Mouse (Mus musculus): ENCODE measurements around the gene Aven. TPM values are rescaled to one million over a fixed set of nuclear protein-coding genes. Genes with fewer than 3 reads are reported as not detected.

Aven gene
- total RNA-seq, 2 experiments from 2014 or later = 9.7 to 9.9 TPM

DNA sequence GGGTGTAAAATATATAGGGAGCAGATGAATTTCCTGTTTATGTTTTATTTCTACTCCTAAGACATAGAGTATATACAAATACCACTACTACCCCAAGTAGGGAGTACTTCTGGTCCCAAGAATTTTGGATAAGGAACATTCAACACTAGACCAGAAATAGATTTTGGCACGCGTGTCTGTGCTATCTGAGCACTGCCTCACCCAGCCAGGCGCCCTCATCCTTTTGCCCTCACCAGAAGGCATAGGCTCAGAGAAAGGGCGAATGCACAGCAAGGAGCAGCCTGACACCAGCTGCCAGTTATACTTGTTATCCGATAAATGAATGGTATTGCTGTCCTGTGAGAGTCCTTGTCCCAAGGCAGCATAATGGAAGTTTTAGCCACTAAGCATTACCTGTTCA, 144.4 kb downstream of the Aven start:
- no peak for DNase-seq (ENCODE audit: low spot score in 2 of 2)

- no peak for DNase-seq (ENCODE audit: low spot score in 2 of 2)
Observed at GRCm38 (mm10) chr2:112653836-112654235, 161.1 kb downstream of the Aven start.

DNA sequence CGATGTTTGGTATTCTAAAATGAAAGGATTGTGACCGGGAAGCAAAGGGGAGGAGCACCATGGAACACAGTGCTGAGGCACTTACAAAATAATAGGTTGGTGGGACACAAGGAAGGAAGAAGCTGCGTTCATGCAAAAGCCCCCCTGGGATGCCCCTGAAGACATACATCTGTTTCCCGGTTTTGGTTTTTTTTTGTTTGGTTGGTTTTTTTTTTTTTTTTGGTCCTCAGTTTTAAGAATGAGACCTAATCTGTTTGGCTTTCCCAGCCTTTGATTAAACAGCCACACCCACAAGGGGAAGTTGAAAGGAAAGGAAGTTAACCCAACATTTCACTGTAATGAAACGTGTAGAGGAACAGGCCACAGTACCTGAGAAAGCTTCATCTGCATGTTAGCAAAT, 163.4 kb downstream of the Aven start:
- no peak for DNase-seq (ENCODE audit: low spot score in 2 of 2)

- DNase-seq (ENCODE audit: low spot score in 2 of 2) = no peak
Observed at GRCm38 (mm10) chr2:112669461-112669860, 176.7 kb downstream of the Aven start.

DNA sequence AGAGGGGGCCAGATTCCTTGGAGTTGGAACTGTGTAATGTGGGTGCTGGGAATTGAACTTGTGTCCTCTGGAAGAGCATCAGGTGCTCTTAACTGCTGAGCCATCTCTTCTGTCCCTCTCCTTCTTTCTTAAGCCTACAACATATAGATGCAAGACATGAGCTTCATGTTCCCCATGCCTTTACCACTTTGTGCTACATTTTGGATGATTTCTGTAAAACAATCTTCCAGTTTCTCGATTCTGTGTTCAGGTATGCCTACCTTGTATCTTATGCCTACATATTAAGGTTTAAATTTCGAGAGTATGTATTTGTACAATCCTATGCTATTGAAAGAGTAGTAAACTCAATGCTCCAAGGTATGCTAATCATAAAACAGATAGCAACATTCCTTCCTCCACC, 183.4 kb downstream of the Aven start:
- DNase-seq (ENCODE audit: low spot score in 2 of 2) = no peak

GRCm38 (mm10) chr2:112676721-112677120, 184.0 kb downstream of the Aven start:
- DNase-seq (ENCODE audit: low spot score in 2 of 2) = no peak

DNA sequence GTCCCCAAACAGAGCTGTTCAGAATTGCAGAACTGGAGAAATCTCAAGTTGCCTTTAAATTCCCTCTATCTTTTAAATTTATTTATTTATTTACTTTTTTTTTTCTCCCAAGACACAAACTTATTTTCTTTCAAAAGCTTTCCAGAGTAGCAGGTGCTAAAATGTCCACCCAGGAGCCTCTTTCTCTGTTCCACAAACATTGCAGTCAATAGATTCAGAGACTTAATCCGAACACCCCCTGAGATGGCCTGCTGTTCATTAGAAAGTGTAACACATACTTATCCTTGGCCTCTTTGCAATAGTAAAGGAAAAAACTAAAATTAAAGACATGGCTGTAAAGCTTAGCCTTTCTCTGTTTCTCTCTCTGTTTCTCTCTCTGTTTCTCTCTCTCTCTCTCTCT, 184.5 kb downstream of the Aven start:
- DNase-seq (ENCODE audit: low spot score in 2 of 2) = no peak

GRCm38 (mm10) chr2:112681817-112682216, 189.1 kb downstream of the Aven start:
- no peak for DNase-seq (ENCODE audit: low spot score in 2 of 2)

Small RNAs within 50 kb of the gene (microRNA-seq; reads per million reads assigned to microRNA genes)
- 0 reads per million in 2 experiments for gene Gm44374

Other genes starting within 250 kb of the Aven start
- gene Nutm1, start 233.7 kb upstream of the Aven start, total RNA-seq (2021) = not detected
- gene Nop10, start 231.0 kb upstream of the Aven start, total RNA-seq (2021) = 10 to 100 TPM; 48.6 to 56.9 TPM
- 100 to 1,000 TPM; 115 to 123 TPM for gene Slc12a6, start 227.1 kb upstream of the Aven start, total RNA-seq (2021)
- 1 to 10 TPM; 2.8 to 3.5 TPM for gene Gm21985, start 226.7 kb upstream of the Aven start, total RNA-seq (2021)
- 100 to 1,000 TPM; 149 to 162 TPM for gene Emc4, start 124.9 kb upstream of the Aven start, total RNA-seq (2021)
- gene Katnbl1, start 113.8 kb upstream of the Aven start, total RNA-seq (2021) = 10 to 100 TPM; 11.8 to 13.4 TPM
- 10 to 100 TPM; 49.8 to 51.8 TPM for gene Emc7, start 38.0 kb upstream of the Aven start, total RNA-seq (2021)
- gene Chrm5, start 12.2 kb upstream of the Aven start, total RNA-seq (2021) = 1 to 10 TPM; 1.1 to 2.3 TPM

All from left cerebral cortex, adult 18-20 months (tissue).